Mouse (Mus musculus): ENCODE measurements around the gene Gm5294. TPM values are rescaled to one million over a fixed set of nuclear protein-coding genes. Genes with fewer than 3 reads are reported as not detected.

Gm5294 gene
- polyA plus RNA-seq, 1 experiment from 2014 or later, result not detected

Other genes starting within 250 kb of the Gm5294 start
- gene Zfp68, start 200.3 kb upstream of the Gm5294 start, polyA plus RNA-seq (2014; fragmentation: Nextera tagmentation; extraction: Ambion mirVana), result 34.5 and 39.1 TPM in 2 replicates
- gene A430033K04Rik, start 197.2 kb upstream of the Gm5294 start, polyA plus RNA-seq (2014; fragmentation: Nextera tagmentation; extraction: Ambion mirVana), result 8.0 and 8.6 TPM in 2 replicates
- gene Fam20c, start 65.6 kb upstream of the Gm5294 start, polyA plus RNA-seq (2014; fragmentation: Nextera tagmentation; extraction: Ambion mirVana), result 10.3 and 11.1 TPM in 2 replicates
- gene Pdgfa, start 177.3 kb downstream of the Gm5294 start, polyA plus RNA-seq (2014; fragmentation: Nextera tagmentation; extraction: Ambion mirVana), result 3.4 and 5.0 TPM in 2 replicates